Mouse (Mus musculus) brain, embryonic 14.5 days (tissue): ENCODE data around the gene Gpx7.

Experiments used
- CTCF ChIP-seq: fragments of 200-500 bp; IDR thresholded peaks from 2 replicates; pipeline ENCODE4 v1.5.1; 2012; ENCODE audit warnings: inconsistent platforms, mild to moderate bottlenecking, moderate library complexity, borderline replicate concordance; ENCODE audit not compliant: insufficient read depth, insufficient read length; ENCODE audit errors: extremely low read depth
- POLR2A ChIP-seq: fragments of 200-500 bp; IDR thresholded peaks from 2 replicates; pipeline ENCODE4 v1.6.1; 2012; ENCODE audit warnings: mild to moderate bottlenecking, inconsistent platforms, borderline replicate concordance; ENCODE audit not compliant: poor library complexity, insufficient read depth, insufficient read length, severe bottlenecking; ENCODE audit errors: extremely low read depth

DNA sequence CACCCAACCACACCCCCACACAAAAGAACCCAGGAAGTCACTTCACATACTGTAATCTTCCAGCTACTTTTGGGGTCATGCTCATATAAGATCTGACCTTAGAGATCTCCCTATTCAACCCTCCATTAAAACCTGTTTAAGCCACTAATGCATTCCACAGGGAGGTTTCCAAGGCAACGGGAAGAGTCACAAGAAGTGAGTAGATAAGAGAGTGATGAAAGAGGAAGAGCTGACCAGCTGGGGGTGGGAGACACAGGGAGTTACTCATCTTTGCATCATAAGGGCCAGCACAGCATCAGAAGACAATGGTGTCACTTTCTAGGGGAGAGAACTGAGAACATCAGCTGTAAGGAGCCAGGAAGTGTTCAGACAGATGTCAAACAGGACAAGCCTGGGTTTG is 26.6 kb downstream of the Gpx7 start:
- TF ChIP-seq CTCF: no peak
- TF ChIP-seq POLR2A: no peak
